Mouse (Mus musculus) megakaryocyte, embryonic 14.5 days (primary cell): ENCODE measurements around the gene Evc.

ENCODE experiments used
- FLI1 ChIP-seq: IDR thresholded peaks from 2 replicates; pipeline ENCODE4 v1.6.1; 2012; ENCODE audit warnings: low read length, inconsistent platforms, mixed read lengths
- GATA1 ChIP-seq: IDR thresholded peaks from 3 replicates; pipeline ENCODE4 v1.6.1; 2012; ENCODE audit warnings: mixed read lengths, low read length, inconsistent platforms, borderline replicate concordance

DNA sequence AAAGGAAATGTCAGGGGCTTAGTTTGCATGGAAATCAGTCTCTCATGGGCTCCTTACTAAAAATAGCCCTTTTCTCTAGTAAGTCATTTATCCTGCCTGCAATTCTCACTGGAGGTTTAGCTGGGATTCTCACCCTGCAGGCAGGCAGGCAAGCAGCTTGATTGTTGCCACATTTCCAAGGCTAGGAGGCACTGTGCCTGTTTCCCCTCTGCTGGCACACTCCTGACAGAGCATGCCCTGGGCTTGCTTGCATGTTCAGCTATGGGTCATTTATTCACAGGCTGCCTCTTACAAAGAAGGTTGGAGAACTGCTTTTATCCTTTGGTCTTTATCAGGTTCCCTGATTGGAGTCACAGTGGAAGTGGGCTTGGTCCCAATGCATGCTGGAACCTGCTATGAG is 29.1 kb upstream of the Evc start:
- TF ChIP-seq GATA1: no peak
- TF ChIP-seq FLI1: no peak
